ENCODE assay signal across 8 mouse cellular contexts in genomic region chr16:38088629-38089446, GRCm38 (mm10). TPM values are rescaled to one million over a fixed set of nuclear protein-coding genes. Genes with fewer than 3 reads are reported as not detected.
DNase-seq lines count a peak whose midpoint lies in the region; ATAC-seq lines count a peak whose summit lies in the region.

Gene Gsk3b (plus strand): TSS chr16:38089001.

- ATAC-seq in erythroblast, adult 5-6 weeks (replicated peaks; ENCODE audit: low FRiP score, poor library complexity, severe bottlenecking), result peak; percentile 90
- ATAC-seq in kidney, embryonic 15.5 days (replicated peaks; ENCODE audit: low FRiP score), result peak; percentile 95
- ATAC-seq in monocyte, adult 5-6 weeks (replicated peaks; ENCODE audit: insufficient number of reproducible peaks, low FRiP score, low TSS enrichment, poor library complexity, severe bottlenecking), result peak; percentile 91

- peaks cover 17% of the 10 kb centered on the region for H3K4me1 ChIP-seq in heart, embryonic 10.5 days
- peaks cover 22% of the 10 kb centered on the region for H3K4me1 ChIP-seq in kidney, embryonic 15.5 days

- peak within 1 kb of the TSS; percentile 99 for H3K27ac ChIP-seq in heart, embryonic 10.5 days
- peak within 1 kb of the TSS; percentile 100 for H3K27ac ChIP-seq in kidney, embryonic 15.5 days

- H3K4me3 ChIP-seq in heart, embryonic 10.5 days, result peak within 1 kb of the TSS; percentile 93
- H3K4me3 ChIP-seq in kidney, embryonic 15.5 days (replicated peaks), result peak within 1 kb of the TSS; percentile 98

- no peaks in the 10 kb centered on the region for H3K9me3 ChIP-seq in heart, embryonic 10.5 days
- H3K9me3 ChIP-seq in kidney, embryonic 15.5 days (replicated peaks), result no peaks in the 10 kb centered on the region

- peak within 1 kb of the TSS; percentile 77 for H3K4me2 ChIP-seq in kidney, embryonic 15.5 days

- under 1% methylated on average over 69 of the region's 69 CpGs for WGBS in heart, embryonic 10.5 days
- under 1% methylated on average over 65 of the region's 69 CpGs for WGBS in kidney, embryonic 15.5 days

- no peaks in the 10 kb centered on the region for H3K27me3 ChIP-seq in heart, embryonic 10.5 days (ENCODE audit: insufficient read depth, poor library complexity, severe bottlenecking)
- H3K27me3 ChIP-seq in kidney, embryonic 15.5 days, result no peaks in the 10 kb centered on the region

- DNase-seq in B cell, adult 2 months, result peak; percentile 95 to 96
- DNase-seq in brain, adult 2 months (ENCODE audit: low read depth, low spot score), result peak; percentile 100
- DNase-seq in heart, embryonic 10.5 days (ENCODE audit: low spot score), result peak; percentile 100
- DNase-seq in liver, result peak; percentile 98
- peak; percentile 97 for DNase-seq in spleen, postnatal 4 days (ENCODE audit: low spot score in 2 of 2)

- no peaks in the 10 kb centered on the region for H3K36me3 ChIP-seq in heart, embryonic 10.5 days
- no peaks in the 10 kb centered on the region for H3K36me3 ChIP-seq in kidney, embryonic 15.5 days

- peak within 1 kb of the TSS; percentile 98 for H3K9ac ChIP-seq in kidney, embryonic 15.5 days

RNA-seq across cellular contexts. Expression of gene Gsk3b, which starts in this region (rescaled TPM):
- total RNA-seq in erythroblast, adult 5-6 weeks (2015; ENCODE audit: low replicate concordance), result 13.1 and 17.1 TPM in 2 replicates
- 17.9 and 29.8 TPM in 2 replicates for total RNA-seq in erythroblast, adult 5-6 weeks (2017; ENCODE audit: low replicate concordance)
- 39.3 and 47.8 TPM in 2 replicates for polyA plus RNA-seq in heart, embryonic 10.5 days (2016; fragmentation: Nextera tagmentation; extraction: Ambion mirVana)
- 58.4 and 60.0 TPM in 2 replicates for polyA plus RNA-seq in kidney, embryonic 15.5 days (2015; fragmentation: Nextera tagmentation; extraction: Ambion mirVana)
- total RNA-seq in monocyte, adult 5-6 weeks (2017), result 47.0 to 73.4 TPM (median 62.4 TPM) in 3 replicates

Comparison
In these comparisons a context has a peak if more than half of its experiments do, and no peak if none do; other contexts are left out.
1. Peak in every context shown above with its lines: DNase-seq, ATAC-seq, H3K4me3 ChIP-seq and H3K27ac ChIP-seq.